Mouse (Mus musculus) heart, postnatal 25 days (tissue): Measurements from ENCODE around the gene Fbxw7. TPM values are rescaled to one million over a fixed set of nuclear protein-coding genes. Genes with fewer than 3 reads are reported as not detected.

ENCODE experiments used
- DNase-seq: peaks from one replicate; pipeline ENCODE4 v3.0.0; 2022; ENCODE audit warnings: low spot score
- intact Hi-C: fragments of 180-260 bp; cut with DNase I; formaldehyde crosslinking; loops from one replicate; pipeline ENCODE4 v1.15.1; 2025
- total RNA-seq, 2 experiments: library from RNA; stranded (reverse); gene quantifications; 2 replicates each; pipeline ENCODE4 v1.2.3; 2021

Gene Fbxw7
- total RNA-seq, 2 experiments from 2014 or later: 45.4 to 47.2 TPM

- no peak for DNase-seq
- intact Hi-C loops: loop anchor here (5.0 kb wide), 1 partner anchor 58 kb away; no protein-coding TSS in a partner anchor
Observed at GRCm38 (mm10) chr3:84870126-84870525, 55.1 kb downstream of the Fbxw7 start.

GRCm38 (mm10) chr3:84875306-84875705 lies 60.2 kb downstream of the Fbxw7 start:
- no peak for DNase-seq
- intact Hi-C loops: no loop called here

DNA sequence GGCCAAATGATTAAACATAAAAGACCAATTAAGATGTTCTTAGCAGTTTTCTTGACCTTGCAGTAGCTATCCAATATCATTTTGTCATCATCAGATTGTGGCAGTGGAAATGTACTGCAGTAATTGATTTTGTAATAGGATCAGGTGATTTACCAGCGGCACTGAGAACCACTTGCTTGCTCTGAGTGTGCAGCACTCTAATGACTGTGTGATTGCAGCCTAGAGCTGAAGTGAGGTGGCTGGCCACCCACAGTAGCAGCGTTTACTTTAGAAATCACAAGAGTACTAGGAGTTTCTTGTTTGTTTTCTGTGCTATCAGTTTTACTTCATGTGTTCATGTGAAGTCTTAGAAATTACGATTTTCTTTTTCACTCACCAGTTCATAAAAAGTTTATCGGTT lies 61.1 kb downstream of the Fbxw7 start:
- no peak for DNase-seq
- intact Hi-C loops: no loop called here

GRCm38 (mm10) chr3:84883817-84884483 lies 68.9 kb downstream of the Fbxw7 start:
- no peak for DNase-seq
- intact Hi-C loops: no loop called here

DNA sequence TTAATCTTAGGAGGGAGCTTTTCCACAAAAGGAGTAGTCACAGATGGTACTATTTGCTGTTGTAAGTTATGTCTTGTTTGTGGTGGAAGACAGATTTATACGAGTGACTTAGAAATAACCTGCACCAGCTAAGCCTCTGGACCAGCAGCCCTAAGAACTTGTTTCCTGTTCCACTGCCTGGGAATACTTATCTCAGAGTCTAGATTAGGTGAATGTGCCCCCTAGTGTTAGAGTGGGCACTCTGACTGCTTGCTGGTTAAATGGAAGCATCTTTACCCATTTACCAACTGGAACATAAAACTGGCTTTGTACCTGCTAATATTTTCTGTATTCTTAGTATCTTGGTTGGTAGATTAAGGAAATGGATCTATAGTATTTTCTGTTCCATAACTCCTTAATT lies 74.6 kb downstream of the Fbxw7 start:
- intact Hi-C loops: loop anchor here (5.0 kb wide), 2 partner anchors 197 to 272 kb away; no protein-coding TSS in a partner anchor

GRCm38 (mm10) chr3:84890983-84891382 lies 75.9 kb downstream of the Fbxw7 start:
- intact Hi-C loops: loop anchor here (5.0 kb wide), 1 partner anchor 274 kb away; no protein-coding TSS in a partner anchor
- DNase-seq: no peak

More for the DNA sequence above, 74.6 kb downstream of the Fbxw7 start:
- no peak for DNase-seq

- DNase-seq: no peak
- intact Hi-C loops: no loop called here
Observed at GRCm38 (mm10) chr3:84897952-84898351, 82.9 kb downstream of the Fbxw7 start.

- intact Hi-C loops: loop anchor here (1.0 to 10.0 kb wide), 3 partner anchors 214 to 562 kb away; no protein-coding TSS in a partner anchor
- DNase-seq: no peak
Observed at GRCm38 (mm10) chr3:84906528-84906927, 91.5 kb downstream of the Fbxw7 start.

DNA sequence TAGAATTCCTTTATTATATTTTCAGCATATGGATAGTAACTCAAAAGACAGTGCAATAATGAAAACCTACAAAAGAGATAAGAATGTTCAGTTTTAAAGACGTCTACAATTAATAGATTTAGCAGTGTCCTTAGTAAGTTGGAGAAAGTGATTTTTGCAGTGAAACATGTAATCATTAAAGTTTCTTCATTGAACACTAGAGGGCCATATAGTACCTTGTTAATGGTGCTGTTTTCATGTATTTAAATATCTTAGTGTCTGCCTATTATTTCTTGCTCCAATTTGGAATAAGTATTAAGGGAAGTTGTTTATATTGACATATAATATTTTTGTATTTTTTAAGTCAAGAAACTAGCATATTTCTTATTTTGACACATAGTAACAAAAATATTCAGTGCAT lies 99.2 kb downstream of the Fbxw7 start:
- DNase-seq: no peak
- intact Hi-C loops: no loop called here

DNA sequence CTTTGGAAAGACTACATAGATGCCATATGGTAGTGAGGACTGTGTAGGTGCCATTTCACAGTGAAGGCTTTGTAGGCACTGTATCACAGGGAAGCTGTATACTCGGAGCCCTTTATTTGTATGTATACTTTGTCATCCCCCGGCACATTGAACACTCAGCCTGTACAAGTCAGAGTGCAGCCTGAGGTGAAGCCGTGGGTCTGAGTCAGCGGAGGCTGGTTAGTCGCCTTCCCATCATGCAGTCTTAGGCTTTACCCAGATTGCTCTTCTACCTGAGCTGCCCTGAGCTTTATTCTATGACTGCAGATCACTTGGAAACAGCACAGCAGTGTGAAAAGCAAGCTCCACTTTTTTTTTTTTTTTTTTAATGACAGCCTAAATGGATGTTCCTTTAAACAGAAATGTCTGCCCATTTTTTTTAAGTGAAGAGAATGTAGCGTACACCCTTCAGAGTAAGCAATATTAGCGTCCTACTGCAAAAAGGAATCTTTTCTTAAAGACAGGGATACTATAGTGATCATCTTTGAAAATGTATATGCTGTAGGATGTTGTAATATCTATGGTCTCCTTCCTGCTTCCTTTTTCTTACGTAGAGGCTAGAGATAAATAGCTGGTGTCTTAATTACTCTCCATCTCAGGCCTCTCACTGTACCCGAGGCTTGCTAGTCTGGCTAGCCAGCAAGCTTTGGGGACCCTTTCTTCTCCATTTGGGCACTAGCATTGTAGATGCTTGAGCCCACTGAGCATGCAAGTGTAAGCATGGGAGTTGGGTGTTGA lies 103.0 kb downstream of the Fbxw7 start:
- DNase-seq: no peak
- intact Hi-C loops: loop anchor here (5.0 kb wide), 1 partner anchor 1209 kb away; no protein-coding TSS in a partner anchor

DNA sequence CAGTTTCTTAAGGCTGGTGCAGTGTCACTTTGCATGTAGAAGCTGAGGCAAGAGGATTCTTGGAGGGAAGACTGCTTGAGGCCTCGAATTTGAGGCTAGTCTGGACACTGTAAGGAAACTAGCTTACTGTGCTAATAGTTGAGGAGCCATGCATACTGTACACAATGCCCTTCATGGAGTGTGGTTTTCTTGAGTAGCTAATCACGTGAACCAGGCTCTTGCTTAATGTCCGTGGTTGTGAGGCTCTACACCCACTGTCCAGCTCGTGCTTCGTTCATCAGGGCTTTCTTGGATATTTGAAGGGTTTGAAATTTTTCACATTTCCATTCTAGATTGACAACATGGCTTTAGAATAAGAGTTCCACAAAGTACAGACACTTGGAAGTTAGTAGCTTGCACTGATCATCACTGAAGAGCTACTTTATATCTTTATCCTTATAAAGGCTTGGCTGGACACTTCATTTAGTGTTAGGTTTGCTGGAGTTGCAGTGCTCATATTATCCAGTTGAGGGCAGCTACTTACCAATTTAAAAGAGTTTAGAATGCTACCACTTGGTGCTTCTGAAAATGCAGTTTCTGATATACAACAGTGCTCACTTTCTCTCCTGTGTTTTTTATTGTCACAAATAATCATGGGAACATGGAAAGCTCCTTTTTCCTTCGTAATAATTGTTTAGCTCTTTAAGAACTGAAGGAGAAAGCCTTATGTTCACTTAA lies 106.8 kb downstream of the Fbxw7 start:
- DNase-seq: no peak
- intact Hi-C loops: loop anchor here (2.0 to 10.0 kb wide), 4 partner anchors 353 to 1000 kb away; no protein-coding TSS in a partner anchor

DNA sequence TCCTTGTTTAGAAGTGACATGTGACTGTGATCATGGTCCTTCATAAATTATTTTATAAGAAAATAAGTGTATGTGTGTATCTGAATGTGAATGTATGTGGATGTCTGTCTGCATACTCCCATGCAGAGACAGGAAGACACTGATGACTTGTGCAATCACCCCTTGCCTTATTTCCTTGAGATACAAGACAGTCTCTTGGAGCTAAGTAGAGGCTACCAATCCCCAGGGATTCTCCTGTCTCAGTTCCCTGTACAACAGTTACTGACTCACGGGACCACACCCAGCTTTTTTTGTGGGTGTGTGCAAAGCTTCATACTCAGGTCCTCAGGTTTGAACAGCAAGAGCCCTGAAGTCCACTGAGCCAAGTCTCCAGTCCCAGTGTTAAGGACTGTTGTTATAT lies 108.2 kb downstream of the Fbxw7 start:
- intact Hi-C loops: loop anchor here (2.0 to 10.0 kb wide), 4 partner anchors 352 to 999 kb away; no protein-coding TSS in a partner anchor
- DNase-seq: no peak

GRCm38 (mm10) chr3:84923670-84924069 lies 108.6 kb downstream of the Fbxw7 start:
- intact Hi-C loops: loop anchor here (2.0 to 10.0 kb wide), 4 partner anchors 351 to 999 kb away; no protein-coding TSS in a partner anchor
- DNase-seq: no peak

DNA sequence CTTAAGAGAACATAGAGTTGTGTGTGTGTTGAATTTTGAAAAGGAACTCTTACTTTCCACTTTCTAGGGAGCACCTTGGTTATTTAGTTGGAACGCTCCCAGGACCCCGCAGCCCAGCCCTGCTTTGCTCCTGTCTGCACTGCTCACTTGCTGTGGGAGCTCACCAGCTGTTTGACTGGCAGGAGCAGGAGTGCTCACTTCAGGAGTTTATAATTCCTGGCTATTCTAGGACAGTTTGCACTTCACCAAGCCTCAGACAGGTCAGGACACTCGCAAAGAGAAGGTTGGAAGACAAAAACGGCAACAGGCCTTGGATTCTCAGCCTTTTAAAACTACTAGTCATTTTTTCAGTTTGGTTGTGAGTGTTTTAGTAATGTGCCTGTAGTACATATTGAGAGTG lies 110.2 kb downstream of the Fbxw7 start:
- DNase-seq: no peak
- intact Hi-C loops: loop anchor here (5.0 to 10.0 kb wide), 4 partner anchors 287 to 592 kb away; no protein-coding TSS in a partner anchor

DNA sequence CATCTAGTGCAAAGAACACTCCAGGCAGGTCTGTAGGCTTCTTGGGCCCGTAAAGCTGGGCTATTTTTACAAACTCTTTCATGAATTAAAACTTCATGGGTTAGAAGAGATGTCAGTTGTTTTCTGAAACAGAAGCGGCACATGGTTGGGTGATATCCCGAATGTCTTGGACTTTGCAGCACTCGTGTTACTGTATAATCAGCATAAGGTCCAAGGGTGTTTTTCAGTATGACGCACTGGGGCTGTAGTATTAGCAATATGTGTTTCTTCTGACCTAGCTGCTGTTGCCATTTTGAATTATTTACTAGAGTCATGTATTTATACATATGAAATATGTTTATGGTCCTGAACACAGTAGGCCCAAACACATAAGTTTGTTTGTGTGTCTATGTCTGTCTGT lies 111.1 kb downstream of the Fbxw7 start:
- intact Hi-C loops: loop anchor here (5.0 to 10.0 kb wide), 4 partner anchors 286 to 591 kb away; no protein-coding TSS in a partner anchor
- no peak for DNase-seq

- no peak for DNase-seq
- intact Hi-C loops: loop anchor here (5.0 to 10.0 kb wide), 4 partner anchors 285 to 590 kb away; no protein-coding TSS in a partner anchor
Observed at GRCm38 (mm10) chr3:84927168-84927794, 112.2 kb downstream of the Fbxw7 start.

- intact Hi-C loops: loop anchor here (5.0 to 10.0 kb wide), 4 partner anchors 284 to 589 kb away; no protein-coding TSS in a partner anchor
Observed at GRCm38 (mm10) chr3:84927901-84928300, 112.8 kb downstream of the Fbxw7 start.

GRCm38 (mm10) chr3:84929171-84929570 lies 114.1 kb downstream of the Fbxw7 start:
- DNase-seq: no peak
- intact Hi-C loops: loop anchor here (5.0 to 10.0 kb wide), 4 partner anchors 283 to 588 kb away; no protein-coding TSS in a partner anchor

More at GRCm38 (mm10) chr3:84927901-84928300, 112.8 kb downstream of the Fbxw7 start:
- no peak for DNase-seq

DNA sequence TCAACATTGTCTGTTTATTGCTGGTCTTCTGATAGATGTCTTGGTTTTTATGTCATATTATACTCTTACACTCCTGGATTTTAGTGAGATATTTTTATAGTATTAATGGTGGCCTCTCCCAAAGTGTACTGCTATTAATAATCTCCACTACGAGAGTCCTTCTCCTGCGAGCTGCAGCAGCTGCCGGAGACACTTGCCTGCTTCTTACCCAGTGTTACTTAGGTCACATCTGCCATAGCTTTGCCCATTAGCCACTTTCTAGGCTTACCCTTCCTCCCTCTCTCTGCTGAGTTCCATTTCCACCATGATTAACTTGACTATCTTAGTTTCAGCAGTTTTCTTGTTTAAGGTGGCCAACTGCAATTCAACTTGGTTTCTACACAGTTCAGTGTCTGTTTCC lies 115.6 kb downstream of the Fbxw7 start:
- no peak for DNase-seq
- intact Hi-C loops: no loop called here
